Mouse (Mus musculus) urinary bladder, adult 2 months (tissue): ENCODE measurements around the gene Krtap29-1. TPM values are rescaled to one million over a fixed set of nuclear protein-coding genes. Genes with fewer than 3 reads are reported as not detected.
A peak's percentile ranks its signal among the peaks of the same experiment; 100 is the strongest.

ENCODE experiments used
- DNase-seq: peaks from one replicate; pipeline ENCODE4 v3.0.0; 2022; ENCODE audit warnings: low spot score
- polyA plus RNA-seq: library from polyadenylated mRNA; depleted of rRNA; stranded (reverse); fragments of >200 nt; gene quantifications from 2 replicates; pipeline ENCODE4 v1.2.3, GENCODE M21; 2012; rRNA removed

The Krtap29-1 gene
- polyA plus RNA-seq, result not detected in 2 replicates

GRCm38 (mm10) chr11:99978953-99979352 is at the start of gene Krtap29-1:
Gene Krtap29-1 (minus strand): TSS chr11:99979053.
- DNase-seq, result no peak

DNA sequence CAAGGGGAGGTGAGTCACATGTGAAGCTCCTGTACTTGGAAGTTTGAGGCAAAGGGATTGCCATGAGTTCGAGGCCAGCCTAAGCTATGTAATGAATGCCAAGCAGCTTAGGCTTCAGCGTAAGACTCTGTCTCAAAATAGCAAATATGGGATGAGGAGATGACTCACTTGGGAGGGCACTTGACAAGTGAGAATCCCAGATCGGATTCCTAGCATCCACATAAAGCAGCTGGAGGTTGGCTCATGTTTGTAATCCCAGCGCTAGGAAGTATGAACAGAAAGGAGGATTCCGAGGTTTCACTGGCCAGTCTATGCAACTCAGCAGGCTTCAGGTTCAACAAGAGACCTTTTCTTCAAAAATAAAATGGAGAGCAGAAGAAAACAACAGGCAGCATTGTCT is 42.6 kb upstream of the Krtap29-1 start:
- DNase-seq, result no peak

DNA sequence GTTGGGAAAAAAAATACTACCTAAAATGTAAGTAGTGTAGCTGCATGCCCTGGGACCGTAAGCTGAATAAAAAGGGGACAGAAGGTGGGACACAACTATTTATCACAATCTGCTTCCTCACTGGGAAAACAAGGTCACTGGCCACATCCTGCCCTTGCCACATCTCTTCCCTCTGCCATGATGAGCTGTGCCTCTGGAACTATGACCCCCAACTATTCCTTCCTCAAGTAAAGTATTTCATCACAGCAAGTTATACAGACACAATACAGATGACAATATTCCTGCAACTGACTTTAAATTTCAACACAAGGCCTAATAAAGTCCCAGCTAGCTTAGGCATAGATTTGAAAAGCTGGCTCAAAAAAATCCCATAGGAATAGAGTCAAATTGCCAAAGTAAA is 40.6 kb upstream of the Krtap29-1 start:
- no peak for DNase-seq

GRCm38 (mm10) chr11:100016112-100016511 is 37.3 kb upstream of the Krtap29-1 start, which contains the start of gene Krt33a:
Gene Krt33a (minus strand): TSS chr11:100016212.
- no peak for DNase-seq

- DNase-seq, result peak; percentile 40
Measured at GRCm38 (mm10) chr11:100013691-100014171, 34.9 kb upstream of the Krtap29-1 start.

DNA sequence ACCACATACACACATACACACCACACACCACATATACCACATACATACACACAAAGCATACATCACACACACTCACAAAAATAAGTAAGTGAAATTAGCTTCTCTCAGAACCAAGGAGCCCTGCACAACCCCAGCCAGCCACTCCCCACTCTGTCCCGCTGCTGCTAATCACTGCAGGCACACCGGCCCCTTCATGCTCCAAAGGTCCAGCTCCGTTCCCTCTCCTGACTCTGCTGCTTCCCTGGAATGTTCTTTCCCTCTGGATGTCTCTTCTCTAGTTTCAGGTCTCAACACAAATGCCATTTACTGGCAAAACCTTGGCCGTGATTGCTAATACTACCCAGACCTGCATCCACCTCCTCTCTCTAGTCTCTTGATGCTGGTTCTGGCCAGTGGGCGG is 31.8 kb upstream of the Krtap29-1 start:
- DNase-seq, result no peak

DNA sequence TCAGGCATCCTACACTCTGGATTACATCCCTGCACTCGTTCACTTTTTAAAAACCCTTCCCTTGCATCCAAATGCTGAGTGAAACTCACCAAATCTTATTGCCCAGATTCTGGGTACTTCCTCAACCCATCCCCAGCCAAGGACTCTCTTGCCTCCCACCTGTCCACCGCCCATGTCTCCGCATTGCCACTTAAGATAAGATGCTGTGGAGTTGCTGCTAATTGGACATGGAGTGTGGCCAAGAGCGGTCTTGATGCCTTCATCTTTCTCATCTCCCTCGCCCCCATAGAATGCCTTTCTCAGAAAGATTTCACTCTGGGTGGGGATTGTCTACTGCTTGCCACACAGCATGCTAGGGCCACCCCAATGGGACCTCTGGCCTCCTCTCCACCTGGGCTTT is 29.5 kb upstream of the Krtap29-1 start:
- no peak for DNase-seq

DNA sequence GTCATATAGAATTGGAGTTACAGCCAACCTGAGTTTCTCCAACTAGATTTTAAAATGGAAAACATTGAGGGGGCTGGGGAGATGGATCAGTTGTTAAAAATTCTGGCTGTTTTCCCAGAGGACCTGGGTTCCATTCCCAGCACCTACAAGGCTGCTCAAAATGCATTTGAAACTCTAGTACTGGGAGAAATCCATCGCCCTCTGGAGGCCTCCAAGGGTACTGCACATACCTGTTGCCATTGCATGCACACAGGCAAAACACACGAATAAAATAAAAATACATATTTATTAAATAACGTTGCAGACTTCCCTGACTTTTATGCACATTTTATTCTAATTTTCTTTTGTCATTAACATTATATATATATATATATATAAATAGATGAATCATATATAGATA is 27.8 kb upstream of the Krtap29-1 start:
- DNase-seq, result no peak

GRCm38 (mm10) chr11:100005905-100006304 is 27.1 kb upstream of the Krtap29-1 start:
- DNase-seq, result no peak

DNA sequence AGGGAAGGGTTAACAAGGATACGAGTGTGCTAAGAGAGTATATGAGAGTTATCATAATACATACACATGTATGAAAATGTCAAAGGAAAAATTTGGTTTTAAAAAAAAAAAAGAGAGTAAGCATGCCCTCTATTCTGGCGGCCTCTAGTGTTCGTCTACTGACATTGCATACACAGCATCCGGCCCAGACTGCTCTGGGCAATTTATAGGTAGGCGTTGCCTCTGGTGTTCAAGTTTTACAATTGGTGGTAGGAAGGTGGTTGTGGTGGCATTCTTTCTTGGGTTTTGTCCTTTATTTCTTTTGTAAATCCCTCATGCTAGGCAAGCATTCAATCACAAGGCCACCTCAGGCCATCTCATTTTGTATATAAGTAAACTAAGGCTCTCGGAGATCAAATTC is 26.0 kb upstream of the Krtap29-1 start:
- DNase-seq, result no peak

GRCm38 (mm10) chr11:99999091-99999490 is 20.2 kb upstream of the Krtap29-1 start:
- no peak for DNase-seq

DNA sequence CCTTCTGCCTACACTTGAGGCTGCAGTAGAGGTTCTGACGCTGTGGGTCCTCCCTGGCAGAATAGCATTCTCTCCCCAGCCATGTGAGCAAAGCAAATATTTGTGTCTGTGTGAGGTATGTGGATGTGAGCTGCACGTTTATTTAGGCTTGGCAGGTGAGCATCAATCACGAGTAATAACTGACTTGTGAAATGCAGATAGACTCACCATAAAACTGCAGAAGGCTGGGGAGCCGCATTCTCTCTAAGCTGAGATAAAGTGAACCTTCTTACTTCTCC is 15.5 kb upstream of the Krtap29-1 start:
- DNase-seq, result no peak

DNA sequence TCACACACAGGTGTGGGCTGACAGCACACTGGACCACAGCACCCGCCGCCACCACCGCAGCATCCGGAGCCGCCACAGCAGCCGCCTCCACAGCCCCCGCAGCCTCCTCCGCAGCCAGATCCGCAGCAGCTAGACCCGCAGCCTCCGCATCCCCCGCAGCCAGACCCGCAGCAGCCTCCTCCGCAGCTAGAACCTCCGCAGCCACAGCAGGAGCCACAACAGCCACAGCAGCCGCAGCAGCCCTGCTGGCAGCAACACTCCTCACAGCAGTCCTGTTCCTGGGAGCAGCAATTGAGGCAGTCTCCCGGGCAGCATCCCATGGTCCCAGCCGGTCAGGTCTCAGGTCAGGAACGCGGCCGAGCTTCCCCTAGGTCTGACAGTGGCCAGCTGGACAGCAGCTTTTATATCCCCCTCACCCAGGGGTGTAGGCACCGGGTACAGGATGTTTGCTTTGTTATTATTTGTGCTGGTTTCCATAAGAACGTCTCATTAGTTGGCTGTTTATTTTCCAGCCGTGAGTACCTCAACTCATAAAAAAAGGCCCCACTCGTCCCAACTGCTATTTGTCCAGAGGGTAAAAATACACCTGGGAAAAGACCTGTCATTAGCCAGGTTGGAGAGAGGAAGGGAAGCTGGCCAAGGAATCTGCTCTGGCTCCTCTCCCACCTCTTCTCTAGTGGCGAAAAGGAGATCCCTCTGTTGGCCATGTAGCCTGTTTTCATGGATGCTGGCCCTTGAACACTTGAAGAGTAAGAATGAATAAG is 14.9 kb upstream of the Krtap29-1 start, which contains the start of gene Krtap17-1:
TSS of gene Krtap17-1 (minus strand) at position 375 of the 764 bp plus-strand sequence.
- no peak for DNase-seq

- DNase-seq, result no peak
Measured at GRCm38 (mm10) chr11:99990571-99990970, 11.7 kb upstream of the Krtap29-1 start.

DNA sequence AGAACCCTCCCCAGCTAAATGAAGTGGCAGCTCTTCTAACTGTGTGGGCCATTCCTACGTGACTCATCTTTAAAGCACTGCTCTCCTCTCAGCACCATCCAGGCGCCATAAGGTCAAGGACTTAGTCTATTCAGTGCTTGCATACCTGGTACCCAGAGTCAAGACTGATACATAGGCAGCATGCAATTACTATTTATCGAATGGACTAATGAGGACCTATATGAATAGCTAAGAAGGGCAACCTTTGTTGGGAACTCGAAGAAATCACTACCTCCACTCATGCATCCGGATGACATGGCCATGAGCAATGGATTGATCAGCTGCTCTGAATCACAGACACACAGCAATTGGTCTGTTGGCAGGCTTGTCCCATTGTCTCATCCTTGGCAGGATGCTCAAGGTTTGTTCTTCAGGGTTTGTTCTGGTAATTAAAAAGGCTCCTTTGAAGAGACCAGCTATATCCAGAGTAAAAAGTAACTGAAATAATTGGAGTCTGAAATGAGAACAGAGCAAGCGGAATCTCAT is 11.1 kb upstream of the Krtap29-1 start:
- no peak for DNase-seq

DNA sequence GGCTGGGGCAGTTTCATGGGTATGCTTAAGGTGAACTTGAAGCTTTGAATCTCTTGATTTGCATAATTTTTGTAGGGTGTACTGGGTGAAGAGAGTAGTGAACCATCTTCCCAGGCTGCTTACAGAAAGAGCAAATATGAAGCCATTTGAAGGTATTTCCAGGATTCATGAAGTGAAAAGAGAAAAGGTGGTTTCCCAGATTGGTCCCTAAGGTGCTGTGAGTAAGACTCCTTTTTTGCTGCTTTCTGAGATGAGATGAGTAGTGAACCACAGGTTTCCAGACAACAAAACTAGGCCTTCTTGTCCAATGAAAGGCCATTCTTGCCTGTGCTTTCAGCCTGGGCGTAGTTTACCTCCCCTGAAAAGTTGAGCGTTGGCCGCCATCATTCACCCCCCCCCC is 9.7 kb upstream of the Krtap29-1 start:
- DNase-seq, result no peak

- no peak for DNase-seq
Measured at GRCm38 (mm10) chr11:99986180-99986647, 7.4 kb upstream of the Krtap29-1 start, which contains the start of gene Krtap16-1. Gene Krtap16-1 (minus strand): TSS chr11:99986597.

DNA sequence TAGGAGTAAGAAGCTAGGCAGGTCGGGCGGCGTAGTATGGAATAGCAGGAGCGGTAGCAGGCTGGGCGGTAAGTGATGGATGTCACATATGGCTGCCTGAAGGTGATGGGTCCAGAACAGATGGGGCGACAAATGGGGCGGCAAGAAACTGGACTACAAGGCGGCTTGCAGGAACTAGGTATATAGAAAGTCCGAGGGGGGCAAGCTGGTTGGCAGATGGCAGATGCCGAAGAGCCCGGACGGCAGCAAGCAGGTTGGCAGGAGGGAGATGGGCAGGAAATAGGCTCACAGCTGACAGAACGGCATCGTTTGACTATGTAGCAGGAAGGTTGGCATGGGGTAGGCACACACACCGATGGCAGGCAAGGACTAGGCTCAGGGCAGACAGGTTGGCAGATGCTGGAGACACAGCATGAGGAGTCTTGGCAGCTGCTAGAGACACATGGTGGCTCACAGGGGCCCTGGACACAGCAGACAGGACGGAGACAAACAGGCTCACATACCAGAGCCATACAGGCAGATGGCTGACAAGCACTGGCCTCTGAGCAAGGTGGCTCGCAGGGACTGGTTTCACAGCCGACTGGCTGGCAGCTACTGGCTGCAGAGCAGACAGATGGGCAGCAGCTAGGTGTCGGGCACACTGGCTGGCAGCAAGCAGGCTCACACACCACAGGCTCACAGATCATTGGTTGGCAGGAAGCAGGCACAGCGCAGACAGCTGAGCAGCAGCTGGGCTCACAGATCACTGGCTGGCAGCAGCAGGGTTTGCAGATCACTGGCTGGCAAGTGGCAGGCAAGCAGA is 6.6 kb upstream of the Krtap29-1 start:
- no peak for DNase-seq

GRCm38 (mm10) chr11:99983442-99983841 is 4.6 kb upstream of the Krtap29-1 start:
- DNase-seq, result no peak

- DNase-seq, result no peak
Measured at GRCm38 (mm10) chr11:99982731-99983130, 3.9 kb upstream of the Krtap29-1 start.

DNA sequence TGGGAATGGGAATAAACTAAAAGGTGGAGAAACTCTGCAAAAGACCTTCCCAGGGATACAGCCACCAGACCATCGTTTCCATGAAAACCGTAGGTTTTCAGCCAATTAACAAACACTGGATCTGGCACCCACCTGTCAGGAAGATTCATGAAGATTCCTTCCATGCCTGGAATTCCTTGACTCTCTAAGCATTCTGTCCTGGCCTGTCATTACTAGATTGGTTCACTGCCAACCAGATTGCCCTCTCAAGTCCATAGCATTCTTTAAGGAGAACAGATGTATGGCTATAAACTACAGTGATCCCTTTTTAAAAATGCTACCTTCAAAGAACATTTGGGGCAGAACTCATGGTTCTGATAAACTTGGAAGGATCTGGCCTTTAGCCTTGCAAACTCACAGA is 12.9 kb downstream of the Krtap29-1 start:
- DNase-seq, result no peak

DNA sequence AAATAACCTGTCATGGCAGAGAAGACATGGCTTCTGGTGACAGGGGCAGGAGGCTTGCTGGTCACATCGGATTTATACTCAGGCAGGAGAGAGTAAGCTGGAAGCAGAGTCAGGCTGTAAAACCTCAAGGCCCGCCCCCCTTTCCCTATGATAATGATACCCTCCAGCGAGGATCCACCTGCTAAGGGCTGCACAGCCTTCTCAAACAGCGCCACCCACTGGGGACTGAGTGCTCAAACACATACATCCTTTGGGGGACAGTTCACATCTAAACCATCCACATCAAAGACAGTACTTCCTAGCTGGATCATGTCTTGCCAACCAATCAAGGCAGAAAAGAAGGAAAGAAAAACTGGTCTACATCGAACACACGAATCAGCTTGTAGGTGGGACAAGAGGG is 14.6 kb downstream of the Krtap29-1 start:
- DNase-seq, result no peak

GRCm38 (mm10) chr11:99948175-99948574 is 30.7 kb downstream of the Krtap29-1 start, which contains the start of gene Krtap9-5:
Gene Krtap9-5 (plus strand): TSS chr11:99948475.
- no peak for DNase-seq
